Mouse (Mus musculus) spleen, postnatal 0 days (tissue): Measurements from ENCODE around the gene Elobl. TPM values are rescaled to one million over a fixed set of nuclear protein-coding genes. Genes with fewer than 3 reads are reported as not detected.

ENCODE experiments used
- polyA plus RNA-seq: library from polyadenylated mRNA; unstranded; fragments of >200 nt; fragmentation: Nextera tagmentation; extraction: Ambion mirVana; gene quantifications from 2 replicates; pipeline ENCODE4 v1.2.1, GENCODE M21; 2015

Gene Elobl
- polyA plus RNA-seq, result not detected in 2 replicates

DNA sequence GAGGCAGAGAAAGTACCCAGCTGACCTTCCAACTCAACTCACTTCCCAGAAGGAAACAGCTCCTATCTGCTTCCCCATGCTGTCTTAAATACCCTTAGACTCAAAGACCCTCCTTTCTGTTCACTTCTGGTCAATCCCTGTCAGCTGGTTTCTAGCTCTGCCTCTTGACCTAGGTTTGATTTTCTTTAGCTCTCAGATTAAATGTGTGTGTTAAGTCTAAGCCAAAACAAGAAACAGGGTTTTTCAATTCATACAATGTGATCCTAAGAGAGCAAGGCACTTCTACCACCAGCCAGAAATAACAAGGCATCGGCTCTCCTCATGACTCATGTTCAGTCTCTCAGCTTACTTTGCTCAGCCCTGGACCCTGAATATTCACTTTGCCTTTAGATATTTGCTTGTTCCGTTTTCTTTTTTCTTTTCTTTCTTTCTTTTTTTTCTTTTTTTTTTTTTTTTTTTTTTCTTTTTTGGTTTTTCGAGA lies at the start of gene Elobl:
TSS of gene Elobl (minus strand) at position 51 of the 481 bp plus-strand sequence.

GRCm38 (mm10) chr11:88998974-88999722 lies 32.4 kb upstream of the Elobl start, which contains the start of gene Trim25:
Gene Trim25, plus strand, starts transcription at chr11:88999376.

GRCm38 (mm10) chr11:88970202-88970732 lies 3.5 kb upstream of the Elobl start, which contains the start of gene Coil:
Gene Coil, plus strand, starts transcription at chr11:88970252.

GRCm38 (mm10) chr11:88955217-88955969 lies 11.3 kb downstream of the Elobl start, which contains the start of gene Scpep1:
Gene Scpep1, minus strand, starts transcription at chr11:88955465.

Other genes with a start within 250 kb of the Elobl start
- 9.0 and 11.0 TPM in 2 replicates for gene Msi2, start 248.4 kb downstream of the Elobl start, polyA plus RNA-seq
- gene Akap1, start 102.3 kb downstream of the Elobl start, polyA plus RNA-seq, result 5.0 and 6.0 TPM in 2 replicates
- gene Scpep1, start 11.5 kb downstream of the Elobl start, polyA plus RNA-seq, result 25.7 and 29.5 TPM in 2 replicates
- gene Coil, start 3.3 kb upstream of the Elobl start, polyA plus RNA-seq, result 5.2 and 5.6 TPM in 2 replicates
- 23.6 and 28.9 TPM in 2 replicates for gene Trim25, start 32.4 kb upstream of the Elobl start, polyA plus RNA-seq
- gene Dgke, start 99.9 kb upstream of the Elobl start, polyA plus RNA-seq, result 1.7 and 2.4 TPM in 2 replicates
- 0.89 and 1.4 TPM in 2 replicates for gene Gm525, start 106.9 kb upstream of the Elobl start, polyA plus RNA-seq